Mouse (Mus musculus): ENCODE measurements around the gene Hadha. TPM values are rescaled to one million over a fixed set of nuclear protein-coding genes. Genes with fewer than 3 reads are reported as not detected.

Gene Hadha
- polyA plus RNA-seq, 1 experiment: 122 TPM

DNA sequence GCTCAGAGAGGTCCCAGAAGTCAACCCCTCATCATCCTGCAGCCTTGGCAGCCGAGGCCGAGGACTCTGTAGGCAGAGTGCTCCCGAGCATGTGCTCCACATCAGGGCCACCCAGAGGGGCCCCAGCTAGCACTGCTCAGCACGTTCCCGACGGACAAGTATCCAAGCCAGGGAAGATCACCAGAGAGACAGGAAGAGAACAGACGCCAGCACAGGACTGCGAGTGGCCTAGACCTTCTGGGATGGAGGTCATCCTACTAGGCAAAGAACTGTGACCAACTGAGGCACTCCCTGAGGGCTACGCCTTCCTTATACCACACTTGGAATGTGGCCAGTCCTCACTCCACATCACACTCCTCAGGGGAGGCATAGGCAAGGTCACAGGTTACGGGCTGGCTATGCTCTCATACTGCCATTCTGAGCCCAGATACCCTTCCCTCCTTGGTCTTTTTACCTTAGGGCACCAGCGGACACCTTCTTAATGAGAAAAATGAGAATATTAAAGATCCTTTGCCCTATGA is 19.2 kb downstream of the Hadha start:
- H3K27me3 ChIP-seq (replicated peaks; ENCODE audit: control insufficient read depth, insufficient read depth, low read length): no peaks in the 10 kb centered on the region
- no peak for DNase-seq
- peaks cover 11% of the 10 kb centered on the region for H3K36me3 ChIP-seq (ENCODE audit: control insufficient read depth, insufficient read depth, low read length)
- H3K27ac ChIP-seq (ENCODE audit: insufficient read depth, low read depth, low read length): no peak overlapping the region
- 92% methylated on average over 11 of the region's 11 CpGs for WGBS
- no peaks in the 10 kb centered on the region for H3K4me1 ChIP-seq (ENCODE audit: control insufficient read depth, insufficient read depth, low read length)
- H3K4me3 ChIP-seq (ENCODE audit: insufficient read depth, low read depth, low read length): no peak overlapping the region
- TF ChIP-seq POLR2A (IDR thresholded peaks at IDR 0.05; ENCODE audit: low read depth, low read length): no peak

DNA sequence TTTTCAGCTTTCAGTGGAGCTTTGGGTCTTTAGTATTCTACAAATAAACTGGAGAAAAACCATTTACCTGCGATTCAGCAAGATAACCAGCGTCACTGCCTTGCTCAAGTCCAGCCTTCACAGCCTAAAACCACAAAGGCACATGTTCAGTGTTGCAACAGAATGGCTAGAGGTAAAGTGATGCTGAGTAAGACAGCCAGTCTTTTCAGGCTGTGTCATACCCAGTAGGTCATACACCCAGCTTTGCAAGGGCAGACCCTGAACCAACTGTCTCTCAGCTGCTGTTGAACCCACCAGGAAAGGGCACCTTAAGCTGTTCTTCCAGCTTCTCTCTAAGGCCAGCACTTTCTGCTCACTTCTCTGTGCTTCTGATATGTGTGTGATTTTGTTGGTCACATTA is 22.8 kb downstream of the Hadha start:
- H3K4me3 ChIP-seq (ENCODE audit: insufficient read depth, low read depth, low read length): no peak overlapping the region
- 98% methylated on average over 2 of the region's 2 CpGs for WGBS
- H3K27me3 ChIP-seq (replicated peaks; ENCODE audit: control insufficient read depth, insufficient read depth, low read length): no peaks in the 10 kb centered on the region
- TF ChIP-seq CTCF (conservative IDR thresholded peaks at IDR 0.05; ENCODE audit: insufficient read depth, insufficient read length, low read depth, low read length) (no peak), POLR2A (IDR thresholded peaks at IDR 0.05; ENCODE audit: low read depth, low read length) (no peak)
- no peaks in the 10 kb centered on the region for H3K4me1 ChIP-seq (ENCODE audit: control insufficient read depth, insufficient read depth, low read length)
- no peak overlapping the region for H3K27ac ChIP-seq (ENCODE audit: insufficient read depth, low read depth, low read length)
- DNase-seq: no peak
- H3K36me3 ChIP-seq (ENCODE audit: control insufficient read depth, insufficient read depth, low read length): peaks cover 2% of the 10 kb centered on the region

DNA sequence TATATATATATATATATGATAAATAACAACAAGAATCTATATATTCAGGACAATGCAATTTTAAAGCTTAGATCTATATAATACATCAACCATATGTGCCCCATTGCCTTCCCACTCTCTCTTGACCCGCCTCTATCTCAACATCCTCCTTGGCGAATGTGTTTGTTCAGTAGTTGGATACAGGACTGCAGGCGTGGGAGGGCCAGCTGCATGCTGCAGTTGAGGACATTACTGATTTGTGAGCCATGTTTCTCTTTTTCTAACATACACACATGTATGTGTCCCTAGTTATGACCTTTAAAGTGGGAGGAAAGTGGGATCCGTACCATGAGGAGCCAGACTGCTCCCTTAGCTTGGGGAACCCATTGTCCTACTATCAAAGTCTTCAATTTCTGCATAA is 23.7 kb downstream of the Hadha start:
- H3K27me3 ChIP-seq (replicated peaks; ENCODE audit: control insufficient read depth, insufficient read depth, low read length): no peaks in the 10 kb centered on the region
- H3K4me1 ChIP-seq (ENCODE audit: control insufficient read depth, insufficient read depth, low read length): no peaks in the 10 kb centered on the region
- WGBS: 77% methylated on average over 4 of the region's 4 CpGs
- peaks cover 2% of the 10 kb centered on the region for H3K36me3 ChIP-seq (ENCODE audit: control insufficient read depth, insufficient read depth, low read length)
- TF ChIP-seq POLR2A (IDR thresholded peaks at IDR 0.05; ENCODE audit: low read depth, low read length) (no peak), CTCF (conservative IDR thresholded peaks at IDR 0.05; ENCODE audit: insufficient read depth, insufficient read length, low read depth, low read length) (no peak)
- no peak overlapping the region for H3K4me3 ChIP-seq (ENCODE audit: insufficient read depth, low read depth, low read length)
- no peak overlapping the region for H3K27ac ChIP-seq (ENCODE audit: insufficient read depth, low read depth, low read length)
- no peak for DNase-seq

DNA sequence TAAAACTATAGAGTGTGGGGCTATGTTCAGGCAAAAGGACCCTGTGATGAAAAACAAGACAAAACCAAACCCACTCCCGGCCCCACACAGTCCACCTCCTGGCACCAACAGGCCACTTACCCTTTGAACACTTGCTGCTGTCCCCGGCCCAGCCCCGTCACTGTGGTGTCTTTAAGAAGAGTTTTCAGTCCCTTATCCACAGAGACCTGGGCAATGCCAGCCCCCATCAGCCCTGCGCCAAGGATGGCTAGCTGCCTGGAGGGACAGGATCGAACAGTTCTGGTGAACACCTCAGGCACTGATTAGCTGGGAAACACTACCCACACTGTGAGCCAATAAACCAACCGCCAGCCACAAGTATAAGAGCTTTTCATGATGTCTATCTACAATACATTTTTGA is 26.3 kb downstream of the Hadha start:
- WGBS: 93% methylated on average over 6 of the region's 6 CpGs
- no peak for DNase-seq
- Histone ChIP-seq H3K36me3 (ENCODE audit: control insufficient read depth, insufficient read depth, low read length) (peaks cover 3% of the 10 kb centered on the region), H3K27ac (ENCODE audit: insufficient read depth, low read depth, low read length) (no peak overlapping the region), H3K4me3 (ENCODE audit: insufficient read depth, low read depth, low read length) (no peak overlapping the region), H3K4me1 (ENCODE audit: control insufficient read depth, insufficient read depth, low read length) (no peaks in the 10 kb centered on the region), H3K27me3 (replicated peaks; ENCODE audit: control insufficient read depth, insufficient read depth, low read length) (no peaks in the 10 kb centered on the region)
- TF ChIP-seq CTCF (conservative IDR thresholded peaks at IDR 0.05; ENCODE audit: insufficient read depth, insufficient read length, low read depth, low read length) (no peak), POLR2A (IDR thresholded peaks at IDR 0.05; ENCODE audit: low read depth, low read length) (no peak)

DNA sequence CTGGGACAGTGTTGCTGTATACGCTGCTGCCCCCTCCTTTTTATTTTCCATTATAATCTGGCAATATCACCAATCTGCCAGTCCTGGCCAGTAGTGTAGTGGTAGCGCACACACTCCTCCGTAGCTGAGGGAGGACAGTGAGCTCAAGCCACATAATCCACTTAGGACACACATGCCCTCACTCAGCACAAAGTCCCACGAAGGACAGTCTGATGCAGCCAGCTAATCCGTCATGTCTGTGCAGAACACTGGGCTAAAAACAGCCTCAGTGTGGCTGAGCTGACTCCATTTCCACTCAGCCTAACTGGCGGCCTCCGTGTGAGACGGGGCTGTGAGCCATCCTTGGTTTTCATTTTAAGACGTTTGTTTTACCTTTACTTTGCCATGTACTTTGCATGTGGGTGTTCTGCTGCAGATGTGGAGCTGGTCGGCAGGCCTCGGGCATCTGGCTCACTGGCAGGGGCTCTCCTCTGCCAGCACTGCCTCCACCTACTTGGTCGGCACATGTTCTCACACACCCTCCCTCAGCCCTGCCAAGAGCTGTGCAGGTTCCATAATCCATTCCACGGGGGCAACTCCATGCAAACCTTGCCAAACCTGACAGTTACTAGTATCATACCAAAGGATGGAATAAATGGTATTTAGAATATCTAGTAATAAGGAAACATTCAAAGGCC is 26.9 kb downstream of the Hadha start:
- 91% methylated on average over 13 of the region's 13 CpGs for WGBS
- DNase-seq: no peak
- Histone ChIP-seq H3K27me3 (replicated peaks; ENCODE audit: control insufficient read depth, insufficient read depth, low read length) (no peaks in the 10 kb centered on the region), H3K36me3 (ENCODE audit: control insufficient read depth, insufficient read depth, low read length) (peaks cover 3% of the 10 kb centered on the region), H3K27ac (ENCODE audit: insufficient read depth, low read depth, low read length) (no peak overlapping the region), H3K4me3 (ENCODE audit: insufficient read depth, low read depth, low read length) (no peak overlapping the region), H3K4me1 (ENCODE audit: control insufficient read depth, insufficient read depth, low read length) (no peaks in the 10 kb centered on the region)
- TF ChIP-seq CTCF (conservative IDR thresholded peaks at IDR 0.05; ENCODE audit: insufficient read depth, insufficient read length, low read depth, low read length) (no peak), POLR2A (IDR thresholded peaks at IDR 0.05; ENCODE audit: low read depth, low read length) (no peak)

DNA sequence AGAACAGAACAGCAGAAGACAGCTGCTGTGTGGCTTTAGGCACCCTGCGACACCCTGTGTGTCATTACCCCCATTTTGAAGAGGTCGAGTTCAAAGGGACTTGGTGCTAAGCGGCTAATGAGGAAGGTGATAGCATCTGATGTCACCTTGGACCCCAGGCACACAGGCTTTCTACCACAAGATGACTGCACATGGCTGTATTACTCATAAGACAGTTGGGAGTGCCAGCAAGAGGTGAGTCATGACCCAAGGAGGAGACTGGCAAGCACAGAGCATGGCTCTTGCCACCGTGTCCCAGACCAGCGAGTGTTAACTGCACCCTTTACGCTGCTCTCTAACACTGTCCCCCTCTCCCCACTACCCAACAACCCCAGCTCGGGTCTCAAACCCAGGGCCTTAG is 28.2 kb downstream of the Hadha start:
- no peak overlapping the region for H3K4me3 ChIP-seq (ENCODE audit: insufficient read depth, low read depth, low read length)
- H3K27ac ChIP-seq (ENCODE audit: insufficient read depth, low read depth, low read length): no peak overlapping the region
- 84% methylated on average over 7 of the region's 7 CpGs for WGBS
- peaks cover 3% of the 10 kb centered on the region; the same call in 1 of the 2 replicates for H3K36me3 ChIP-seq (ENCODE audit: control insufficient read depth, insufficient read depth, low read length)
- H3K4me1 ChIP-seq (ENCODE audit: control insufficient read depth, insufficient read depth, low read length): no peaks in the 10 kb centered on the region
- TF ChIP-seq CTCF (conservative IDR thresholded peaks at IDR 0.05; ENCODE audit: insufficient read depth, insufficient read length, low read depth, low read length): no peak
- no peak for TF ChIP-seq POLR2A (IDR thresholded peaks at IDR 0.05; ENCODE audit: low read depth, low read length)
- H3K27me3 ChIP-seq (replicated peaks; ENCODE audit: control insufficient read depth, insufficient read depth, low read length): no peaks in the 10 kb centered on the region
- no peak for DNase-seq

DNA sequence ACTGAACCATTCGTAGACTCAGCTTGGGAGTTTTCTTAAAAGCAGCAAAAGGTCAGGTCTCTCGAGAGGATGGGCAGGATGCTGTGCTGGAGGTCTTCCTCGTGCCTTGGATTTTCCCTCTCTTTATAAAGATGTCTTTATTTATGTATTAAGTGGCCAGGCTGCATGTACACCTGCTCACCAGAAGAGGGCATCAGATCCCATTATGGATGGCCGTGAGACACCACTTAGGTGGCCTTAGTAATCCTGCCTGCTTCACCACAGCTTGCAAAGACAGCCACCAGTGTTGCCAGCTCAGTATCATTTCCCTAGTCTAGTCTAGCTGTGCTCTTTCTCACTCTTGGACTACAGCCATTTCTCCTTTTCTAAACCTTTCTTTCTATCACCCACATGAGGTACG is 29.4 kb downstream of the Hadha start:
- TF ChIP-seq CTCF (conservative IDR thresholded peaks at IDR 0.05; ENCODE audit: insufficient read depth, insufficient read length, low read depth, low read length): peak; percentile 82
- no peak for TF ChIP-seq POLR2A (IDR thresholded peaks at IDR 0.05; ENCODE audit: low read depth, low read length)
- no peak overlapping the region for H3K27ac ChIP-seq (ENCODE audit: insufficient read depth, low read depth, low read length)
- peaks cover 3% of the 10 kb centered on the region; the same call in 1 of the 2 replicates for H3K36me3 ChIP-seq (ENCODE audit: control insufficient read depth, insufficient read depth, low read length)
- H3K27me3 ChIP-seq (replicated peaks; ENCODE audit: control insufficient read depth, insufficient read depth, low read length): no peaks in the 10 kb centered on the region
- DNase-seq: peak; percentile 49
- no peaks in the 10 kb centered on the region for H3K4me1 ChIP-seq (ENCODE audit: control insufficient read depth, insufficient read depth, low read length)
- 42% methylated on average over 5 of the region's 5 CpGs for WGBS
- no peak overlapping the region for H3K4me3 ChIP-seq (ENCODE audit: insufficient read depth, low read depth, low read length)

Measured in kidney, adult 2 months (tissue).